Mouse (Mus musculus) spleen, postnatal 14 days (tissue): ENCODE results near the gene Rufy4.

Source experiments
- DNase-seq, 2 experiments: peaks; one replicate each; pipeline ENCODE4 v3.0.0; 2021 to 2022; ENCODE audit warnings: low spot score in 2 of 2

The Rufy4 gene

DNA sequence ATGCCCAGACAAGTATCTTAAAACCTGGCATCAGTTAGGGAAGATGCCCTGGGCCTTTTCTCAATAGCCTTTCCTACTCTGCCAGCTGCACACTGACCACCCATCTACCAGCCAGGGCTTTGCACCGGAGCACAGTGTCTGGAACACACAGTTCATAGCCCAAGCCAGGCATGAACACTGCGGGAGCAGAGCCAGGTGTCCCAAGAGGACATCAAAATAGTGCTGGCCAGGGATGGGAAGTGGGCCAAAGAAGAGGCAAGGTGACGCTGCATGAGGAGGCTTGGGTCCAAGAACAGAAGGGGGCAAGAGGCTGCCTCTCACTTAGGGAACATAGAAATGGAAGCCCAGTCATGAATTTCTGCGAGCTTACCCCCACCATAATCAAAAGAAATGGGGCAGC, 19.7 kb upstream of the Rufy4 start:
- no peak for DNase-seq

DNA sequence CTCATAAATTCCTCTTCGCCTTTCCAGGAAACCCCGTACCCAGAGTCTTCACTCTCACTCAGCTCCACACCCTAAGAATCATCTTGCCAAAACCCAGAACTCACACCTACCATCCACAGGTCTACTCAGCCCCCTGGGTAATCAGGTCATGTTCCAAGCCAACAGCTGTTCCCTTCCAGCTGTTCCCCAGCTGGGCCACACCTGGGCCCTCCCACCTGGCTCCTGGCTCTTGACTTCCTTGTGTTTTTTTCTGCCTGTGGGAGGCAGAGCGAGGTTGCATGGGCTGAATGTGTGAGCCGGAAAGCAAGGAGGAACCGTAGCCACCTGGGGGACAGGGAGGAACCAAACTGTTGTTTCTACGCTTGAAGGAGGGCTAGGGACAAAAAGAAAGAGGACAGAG, 19.1 kb upstream of the Rufy4 start:
- no peak for DNase-seq

DNA sequence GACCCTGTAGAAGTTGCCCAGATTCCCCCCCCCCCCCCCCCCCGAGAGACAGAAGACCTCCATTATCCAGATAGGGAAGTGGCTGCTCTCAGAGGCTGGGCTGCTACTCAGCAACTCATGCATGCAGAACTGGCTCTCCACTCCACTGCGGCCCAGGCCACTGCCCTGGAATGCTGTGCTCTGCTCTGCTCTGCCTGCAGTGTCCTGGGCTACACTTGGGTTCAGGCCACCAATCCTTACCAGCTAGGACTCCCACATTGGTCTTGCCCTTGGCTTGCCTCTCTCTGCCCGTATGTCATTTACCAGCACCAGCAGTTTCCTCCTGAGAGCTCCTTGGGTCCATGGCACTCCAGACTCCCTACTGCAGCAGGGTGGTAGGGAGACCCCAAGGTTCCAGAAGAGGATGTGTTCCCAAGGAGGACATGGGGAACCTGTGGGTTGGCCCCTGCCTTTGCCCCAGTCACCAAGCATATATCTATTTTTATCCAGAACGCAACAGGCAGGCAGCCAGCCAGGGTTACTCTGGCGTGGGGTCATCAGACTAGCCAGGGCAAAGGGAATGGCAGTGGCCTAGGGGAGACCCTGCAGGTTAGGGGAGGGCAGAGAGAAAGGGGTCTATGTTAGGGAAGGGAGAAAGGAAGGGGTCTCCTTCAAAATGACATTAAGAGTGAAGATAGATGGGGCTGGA, 17.3 kb upstream of the Rufy4 start:
- DNase-seq = no peak

DNA sequence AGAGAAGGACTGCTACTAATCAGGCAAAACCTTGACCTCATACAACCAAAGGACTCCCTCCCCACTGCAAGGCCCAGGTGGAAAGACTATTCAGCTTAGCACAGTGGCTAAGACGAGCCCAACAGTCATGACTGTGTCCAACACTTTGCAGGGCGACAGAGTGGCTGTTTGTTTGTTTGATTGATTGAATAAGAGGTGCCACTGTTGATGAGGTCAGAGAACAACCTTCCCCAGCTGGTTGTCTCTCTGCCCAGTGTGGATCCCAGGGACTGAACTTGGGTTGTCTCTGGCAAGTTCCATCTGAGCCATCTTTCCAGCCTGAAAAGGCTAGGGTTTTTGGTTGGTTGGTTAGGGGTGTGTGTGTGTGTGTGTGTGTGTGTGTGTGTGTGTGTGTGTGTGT, 15.7 kb upstream of the Rufy4 start:
- DNase-seq = no peak

DNA sequence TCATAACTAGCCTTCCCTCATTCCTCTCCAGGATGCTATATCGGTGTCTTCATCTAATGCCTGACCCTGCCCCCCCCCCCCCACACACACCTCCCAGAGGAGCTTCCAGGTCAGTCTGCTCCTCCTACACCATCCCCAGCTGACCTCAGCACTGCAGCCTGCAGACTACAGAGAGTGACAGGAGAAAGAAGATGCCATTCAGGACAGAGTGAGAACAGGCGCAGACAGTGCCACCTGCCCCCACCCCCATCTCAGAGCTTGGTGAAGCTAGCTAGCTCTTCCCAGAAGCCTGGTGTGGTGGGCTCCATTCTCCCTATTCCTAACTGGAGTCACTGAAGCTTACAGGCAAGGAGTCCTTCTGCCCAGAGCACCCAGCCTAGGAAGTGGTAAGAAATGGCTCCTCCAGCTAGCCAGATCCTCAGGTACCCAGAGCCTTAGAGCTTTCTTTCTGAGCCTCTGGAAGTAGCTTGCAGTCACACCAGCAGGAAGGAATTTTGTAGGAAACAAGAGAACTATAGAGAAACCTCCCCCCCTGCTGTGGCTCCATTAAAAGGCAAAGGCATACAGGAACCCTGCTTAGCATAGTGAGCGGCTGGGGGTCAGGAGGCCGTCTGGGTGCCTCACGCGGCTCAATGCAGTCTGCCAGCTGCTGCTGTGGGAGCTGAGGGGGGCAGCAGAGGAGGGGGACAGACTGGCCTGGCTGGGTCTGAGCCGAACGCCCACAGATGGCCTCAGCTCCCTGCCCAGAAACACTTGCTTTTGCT, 14.2 kb upstream of the Rufy4 start:
- no peak for DNase-seq

DNA sequence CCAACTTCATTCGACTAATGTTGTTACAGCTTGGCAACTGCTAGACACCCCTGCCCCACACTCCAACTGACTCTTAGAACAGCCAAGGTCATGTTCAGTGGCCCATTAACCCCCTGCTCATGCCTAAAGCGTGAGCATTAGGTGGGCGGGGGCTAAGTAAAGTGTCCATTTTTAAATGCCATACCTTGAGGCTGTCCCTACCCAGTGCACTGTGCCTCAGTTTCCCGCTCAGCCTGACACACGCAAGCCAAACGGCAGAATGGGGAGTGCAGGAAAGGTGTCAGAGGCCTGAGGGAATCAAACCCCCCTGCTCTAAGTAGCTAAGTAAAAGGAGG, 13.7 kb upstream of the Rufy4 start:
- DNase-seq = no peak

DNA sequence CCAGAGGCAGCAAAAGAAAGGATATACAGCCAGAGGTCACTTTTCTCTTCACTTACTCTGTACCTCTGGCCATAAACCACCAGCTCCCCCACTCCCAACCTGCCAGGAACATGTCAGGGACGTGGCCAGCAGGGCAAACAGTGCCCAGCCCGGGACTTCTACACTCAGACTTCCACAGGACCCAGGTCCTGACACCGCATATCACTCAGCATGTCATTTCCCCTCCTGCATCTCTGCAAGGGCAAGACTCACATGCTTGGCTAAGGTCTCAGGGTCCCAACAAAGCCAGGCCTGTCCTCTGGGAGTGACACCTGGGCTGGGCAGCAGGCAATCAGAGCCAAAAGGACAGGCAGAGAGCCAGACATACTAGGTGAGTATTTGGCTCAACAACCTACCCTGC, 12.3 kb upstream of the Rufy4 start:
- no peak for DNase-seq

DNA sequence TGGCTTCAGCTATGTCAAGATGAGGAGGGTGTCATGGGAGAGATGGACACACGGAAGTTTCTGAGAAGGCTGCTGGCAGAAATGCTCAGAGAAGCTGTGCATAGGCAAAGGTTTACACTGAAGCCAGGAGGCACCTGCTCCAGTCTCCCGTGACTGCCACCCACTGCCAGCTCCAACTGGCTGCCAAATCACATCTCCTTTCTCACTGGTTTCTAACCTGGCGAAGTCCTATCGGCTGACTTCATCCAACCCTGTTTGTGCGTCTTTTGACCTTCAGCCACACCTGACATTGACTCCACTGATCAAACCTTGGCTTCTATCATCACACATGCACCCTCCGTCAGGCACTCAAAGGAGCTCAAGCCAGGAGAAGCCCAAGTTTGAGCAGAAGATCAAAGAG, 7.5 kb upstream of the Rufy4 start:
- no peak for DNase-seq

DNA sequence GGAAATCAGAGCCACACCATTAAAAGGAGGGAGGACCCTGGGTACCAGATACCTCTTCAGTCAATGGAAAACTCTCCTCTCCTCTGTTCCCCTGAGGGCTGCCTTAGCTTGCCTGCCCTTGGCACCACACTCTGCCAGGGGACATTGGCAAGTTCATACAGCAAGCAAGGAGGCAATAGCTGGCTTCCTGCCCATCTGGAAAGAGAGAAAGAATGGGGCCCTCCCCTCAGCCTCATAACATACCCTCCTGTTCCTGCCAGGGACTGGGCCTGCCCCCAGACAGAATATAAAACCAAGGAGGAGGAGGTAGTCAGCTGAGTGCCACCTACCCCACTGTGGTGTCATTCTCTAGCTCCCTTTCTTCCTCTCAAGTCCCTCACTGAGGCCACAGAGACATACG, 6.2 kb upstream of the Rufy4 start:
- DNase-seq = no peak

DNA sequence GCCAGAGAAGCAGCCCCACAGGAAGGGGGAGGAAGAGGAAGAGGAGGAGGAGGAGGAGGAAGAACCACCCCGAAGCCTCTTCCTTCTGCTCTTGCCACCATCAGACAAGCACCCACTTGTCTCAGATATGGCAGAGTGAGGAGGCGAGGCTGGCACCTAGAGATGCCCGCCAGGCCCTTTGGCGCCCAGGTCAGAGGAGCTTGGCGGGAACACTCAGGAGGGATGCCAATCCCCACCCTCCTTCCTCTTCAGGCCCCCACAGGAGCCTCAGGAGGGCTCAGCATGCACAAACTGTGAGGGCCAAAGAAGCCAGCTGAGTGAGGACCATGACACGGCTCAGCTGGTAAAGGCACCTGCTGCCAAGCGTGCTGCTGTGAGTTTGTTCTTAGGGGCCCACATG, 4.2 kb upstream of the Rufy4 start:
- DNase-seq = no peak

DNA sequence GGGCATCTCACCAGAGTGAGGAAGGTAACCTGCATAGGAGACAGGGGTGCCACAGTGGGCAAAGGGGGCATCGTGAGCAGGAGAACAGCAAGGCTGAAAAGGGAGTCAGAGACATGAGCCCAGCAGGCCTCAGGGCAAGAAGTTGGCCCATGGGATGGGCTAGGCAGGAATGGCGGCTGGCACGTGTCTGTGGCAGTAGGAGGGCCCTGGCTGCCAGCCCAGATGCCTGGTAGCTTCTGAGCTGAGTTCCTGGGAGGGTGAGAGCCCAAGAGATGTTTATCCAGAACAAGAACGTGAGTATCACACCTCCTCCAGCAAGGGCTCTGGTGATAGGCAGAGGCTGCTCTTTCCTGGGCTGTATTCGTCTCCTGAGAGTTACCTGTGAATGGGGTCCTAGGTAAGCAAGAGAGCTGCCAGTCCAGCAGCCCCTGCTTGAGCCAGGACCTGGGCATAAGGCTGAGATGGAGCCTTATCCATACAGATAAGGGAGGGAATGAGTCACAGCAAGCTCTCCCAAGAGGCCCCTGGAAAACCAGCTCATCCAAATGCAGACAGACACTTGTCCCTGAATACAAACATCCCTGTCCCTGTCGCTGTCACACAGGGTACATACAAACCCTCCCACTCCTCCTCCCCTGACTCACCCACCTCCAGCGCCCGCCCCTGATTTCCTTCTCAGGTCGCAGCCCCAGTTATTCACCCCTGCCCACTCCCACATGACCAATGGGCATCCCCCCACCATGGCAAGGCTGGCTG, 3.3 kb upstream of the Rufy4 start:
- DNase-seq = no peak

DNA sequence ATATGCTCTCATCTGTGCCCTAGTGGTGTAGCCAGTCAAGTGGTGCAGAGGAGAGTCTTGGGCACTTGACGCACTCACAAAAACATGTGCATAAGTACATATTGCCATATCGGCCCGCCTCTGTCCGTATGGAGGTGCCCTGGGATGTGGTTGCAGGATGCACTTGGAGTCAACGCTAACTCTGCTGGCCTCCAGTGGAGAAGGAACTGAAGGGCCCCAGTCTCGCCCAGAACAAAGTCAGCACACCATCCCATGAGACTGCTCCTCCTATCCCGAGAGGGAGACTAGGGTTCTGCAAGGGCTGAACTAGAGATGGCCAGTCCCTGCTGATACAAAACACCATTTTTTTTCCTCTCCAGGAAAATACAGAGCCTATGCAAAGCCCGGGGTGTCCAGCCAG, 2.1 kb upstream of the Rufy4 start:
- DNase-seq = no peak

DNA sequence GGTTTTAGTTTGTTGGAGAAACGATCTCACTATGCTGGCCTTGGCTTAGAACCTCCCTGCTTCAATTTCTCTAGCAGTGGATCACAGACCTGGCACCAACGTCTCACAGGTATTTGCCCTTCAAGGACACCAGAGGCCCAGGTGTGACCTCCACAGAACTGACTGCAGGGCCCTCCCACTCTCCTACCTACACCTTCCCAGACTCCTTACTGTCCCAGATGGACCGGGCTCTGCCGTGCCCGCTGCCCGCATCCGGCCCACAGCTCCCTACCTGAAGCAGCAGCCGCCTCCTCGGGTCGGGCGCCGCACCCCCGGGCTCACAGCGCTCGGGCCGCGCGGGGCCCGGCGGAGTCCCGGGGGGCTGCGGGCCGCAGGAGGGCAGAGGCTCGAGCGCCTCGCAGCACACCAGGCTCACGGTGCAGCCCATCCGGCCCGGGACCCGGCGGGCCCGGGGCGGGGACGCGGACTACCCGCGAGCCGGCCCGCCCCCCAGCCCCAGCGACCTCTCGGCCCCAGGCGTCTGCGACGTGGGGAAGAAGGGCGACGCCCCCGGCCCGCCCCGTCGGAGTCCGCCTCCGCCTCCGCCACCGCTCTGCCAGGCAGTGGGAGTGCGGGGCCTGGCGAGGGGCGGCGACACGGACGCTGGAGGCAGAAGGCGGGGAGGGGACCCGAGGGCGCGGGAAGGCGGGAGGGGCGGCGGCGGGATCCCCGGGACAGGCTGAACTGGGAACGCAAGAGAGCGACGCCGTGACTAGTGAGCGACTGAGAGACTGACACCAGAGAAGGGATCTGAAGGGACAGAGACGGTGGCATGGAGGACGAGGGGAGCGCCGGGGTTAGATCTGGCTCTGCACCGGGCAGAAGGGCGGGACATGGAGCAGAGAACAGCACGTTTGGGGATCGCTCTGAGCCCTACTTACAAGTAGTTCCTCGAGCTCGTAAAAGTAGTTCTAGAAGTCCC, 1.0 kb upstream of the Rufy4 start, which contains the start of gene Tns1:
Gene Tns1, minus strand, starts transcription at position 429 of the 961 bp plus-strand sequence.
- DNase-seq = peak in 1 of 2 experiments; percentile 11

DNA sequence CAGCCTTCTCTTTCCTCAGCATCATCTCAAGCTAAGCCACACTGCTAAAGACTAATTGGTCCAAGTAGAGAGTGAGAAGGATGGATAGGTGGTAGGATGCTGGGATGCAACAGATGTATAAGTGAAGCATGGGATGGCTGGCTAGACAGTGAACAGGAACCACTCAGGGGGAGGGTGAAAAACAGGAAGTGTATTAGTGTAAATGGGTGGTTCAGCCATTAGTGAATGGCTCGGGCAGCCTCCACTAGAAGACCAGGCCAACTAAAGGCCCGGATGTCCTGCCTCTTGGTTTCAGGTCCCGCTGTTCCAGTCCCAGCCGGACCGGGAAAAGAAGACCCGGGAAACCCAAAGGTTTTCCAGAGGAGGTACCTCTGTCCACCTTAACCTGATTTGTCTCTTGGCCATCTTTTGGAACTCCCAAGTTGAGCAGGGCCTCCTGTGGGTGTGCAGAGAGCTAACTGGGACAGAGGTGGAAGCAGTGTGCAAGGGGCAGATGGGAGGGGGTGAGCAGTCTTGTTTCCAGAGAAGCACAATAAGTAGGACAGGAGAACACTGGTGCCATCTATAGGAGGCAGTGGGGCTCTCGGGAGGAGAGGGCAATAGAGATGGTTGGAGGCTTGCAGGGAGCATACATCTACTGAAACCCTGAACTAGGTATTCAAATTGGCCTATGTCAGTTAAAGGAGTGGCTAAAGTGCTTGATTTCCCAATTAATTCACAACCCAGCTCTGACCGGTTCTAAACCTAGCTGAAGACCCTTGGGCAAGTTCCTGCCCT, 5.7 kb downstream of the Rufy4 start:
- DNase-seq = no peak

DNA sequence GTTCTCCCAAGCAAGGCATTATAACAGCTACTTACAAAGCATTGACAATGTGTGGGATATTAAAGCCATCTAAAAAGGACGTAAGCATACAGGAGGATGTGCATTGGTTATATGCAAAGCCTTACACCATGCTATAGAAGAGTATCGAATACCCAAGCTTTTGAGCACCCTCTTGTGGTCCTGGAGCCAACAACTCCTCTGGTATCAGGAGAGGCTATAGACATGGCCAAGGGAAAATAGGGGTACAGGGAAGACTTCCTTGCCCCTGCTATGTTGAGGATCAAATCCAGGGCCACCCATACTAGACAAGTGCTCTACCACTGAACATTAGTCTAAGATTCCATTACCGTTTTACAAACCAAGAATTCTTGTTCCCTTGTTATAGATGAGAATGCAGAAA, 6.7 kb downstream of the Rufy4 start:
- no peak for DNase-seq

DNA sequence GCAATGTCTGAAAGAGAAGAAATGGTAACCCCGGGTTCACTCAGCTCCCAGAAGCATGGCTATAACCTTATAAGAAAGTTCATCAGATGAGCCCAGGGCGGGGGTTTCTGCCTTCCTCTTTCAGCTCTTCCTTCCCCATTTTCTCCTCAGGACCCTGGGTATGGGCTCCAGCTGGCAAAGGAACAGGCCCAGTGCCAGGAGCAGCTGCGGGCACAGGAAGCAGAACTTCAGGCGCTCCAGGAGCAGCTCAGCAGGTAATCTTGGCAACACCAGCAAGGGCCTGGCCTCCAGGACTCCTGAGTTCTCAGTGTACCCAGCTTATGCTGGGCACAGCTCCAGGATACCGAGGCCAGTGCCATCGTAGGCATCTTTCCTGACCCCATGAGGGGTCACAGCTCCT, 8.6 kb downstream of the Rufy4 start:
- DNase-seq = no peak

DNA sequence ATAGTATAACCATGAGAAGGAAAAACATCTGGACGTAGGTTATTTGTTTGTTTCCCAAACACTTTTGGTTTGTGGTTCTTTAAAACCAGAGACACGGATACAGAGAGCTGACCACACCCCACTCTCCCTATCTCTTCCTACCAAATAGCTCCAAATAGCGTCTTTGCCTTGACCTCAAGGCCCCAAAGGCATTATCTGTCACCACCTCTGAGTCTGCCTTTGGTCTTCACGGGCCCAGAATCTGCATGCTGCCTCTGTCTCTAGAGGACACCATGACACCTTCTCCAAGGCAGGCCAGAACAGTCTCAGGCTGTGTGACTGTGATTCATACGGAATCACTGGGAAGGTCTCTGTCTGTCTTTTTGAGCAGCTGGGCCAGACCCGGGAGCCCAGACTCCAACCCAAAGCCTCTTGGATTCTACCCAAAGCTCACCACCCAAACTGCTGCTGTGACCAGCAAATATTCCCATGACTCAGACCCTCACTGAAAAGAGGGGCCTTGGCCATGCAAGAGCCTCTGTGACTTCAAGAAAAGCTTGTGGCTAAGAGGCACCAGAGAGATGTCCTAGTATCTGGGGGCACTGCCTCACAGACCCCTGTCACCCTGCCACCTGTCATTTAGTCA, 10.1 kb downstream of the Rufy4 start:
- DNase-seq = no peak

DNA sequence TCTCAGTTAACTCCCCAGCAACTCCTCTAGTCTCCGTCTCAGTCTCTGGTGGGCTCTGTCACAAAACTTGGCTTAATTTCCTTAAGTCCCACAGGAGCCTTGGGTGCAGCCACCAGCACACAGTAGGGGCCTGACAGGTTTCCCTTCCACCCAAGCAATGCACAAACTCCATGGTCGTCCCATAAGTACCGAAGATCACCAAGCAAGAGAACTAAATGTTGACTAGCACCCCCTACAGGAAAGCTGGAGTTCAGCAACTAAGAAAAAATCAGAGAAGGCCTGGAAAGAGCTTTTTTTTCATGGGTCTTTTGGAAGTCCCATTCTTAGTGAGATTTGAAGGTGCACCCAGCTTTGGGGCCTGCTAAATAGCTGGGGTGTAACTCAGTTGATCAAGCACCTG, 14.1 kb downstream of the Rufy4 start:
- no peak for DNase-seq

DNA sequence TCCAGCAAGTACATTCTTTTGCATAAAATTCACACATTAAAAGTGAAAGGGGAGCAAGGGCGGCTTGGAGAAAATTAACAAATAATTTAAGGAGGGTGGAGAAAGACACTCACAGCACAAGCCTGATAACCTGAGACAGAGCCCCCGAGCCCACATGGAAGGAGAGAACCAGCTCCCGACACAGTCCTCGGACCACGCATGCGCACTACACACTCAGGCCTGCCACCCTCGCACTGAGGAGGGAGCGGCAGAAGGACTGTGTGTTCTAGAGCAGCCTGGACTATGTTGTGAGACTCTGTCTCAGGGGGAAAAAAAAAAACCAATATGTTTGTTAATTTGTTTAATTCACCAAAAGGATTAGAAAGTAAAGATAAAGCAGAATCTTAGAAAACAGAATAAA, 16.4 kb downstream of the Rufy4 start:
- no peak for DNase-seq

DNA sequence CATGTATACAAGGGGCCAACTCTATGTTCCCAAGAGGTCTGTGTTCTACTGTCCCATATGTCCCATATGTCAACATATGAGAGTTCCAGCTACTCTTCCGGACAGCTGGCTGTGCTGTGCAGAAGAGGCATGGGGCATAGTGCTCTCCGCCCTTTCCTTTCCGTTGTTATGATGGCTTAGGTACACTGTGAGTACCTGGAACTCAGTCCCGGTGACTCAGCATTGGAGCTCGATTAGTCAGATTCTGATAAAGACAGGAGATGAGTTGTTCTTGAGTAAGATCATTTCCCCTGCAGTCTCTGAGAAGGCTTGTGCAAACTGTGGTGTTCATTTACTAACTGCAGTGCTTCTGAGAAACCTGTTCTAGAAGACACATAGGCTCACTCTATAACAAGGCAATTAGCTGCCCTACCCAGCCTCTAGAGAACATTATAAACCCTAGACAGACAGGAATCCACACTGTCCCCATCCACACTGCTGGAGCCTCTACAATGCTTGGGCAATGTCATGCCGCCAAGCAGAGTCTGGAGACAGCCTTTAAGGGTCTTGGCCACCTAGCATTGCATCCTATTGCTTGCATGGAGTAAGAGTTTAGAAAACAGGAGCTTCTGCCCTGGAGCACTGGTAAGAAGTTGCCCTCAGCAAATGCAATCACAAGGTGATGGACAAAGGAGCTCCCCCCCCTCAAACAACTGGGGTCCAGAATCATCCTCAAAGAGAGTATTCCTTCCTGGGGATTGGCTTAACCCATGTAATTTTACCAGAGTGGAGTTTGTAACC, 24.0 kb downstream of the Rufy4 start:
- no peak for DNase-seq
